Mouse (Mus musculus) limb, embryonic 14.5 days (tissue): ENCODE measurements around the gene Cep104. TPM values are rescaled to one million over a fixed set of nuclear protein-coding genes. Genes with fewer than 3 reads are reported as not detected.
A peak's percentile ranks its signal among the peaks of the same experiment; 100 is the strongest.

ENCODE experiments used
- ATAC-seq: fragments of 200-750 bp; cut with Nextera tagmentation; 2 replicates; pipeline ENCODE4 v1.8.0; 2017; ENCODE audit warnings: low read depth, moderate number of reproducible peaks, moderate TSS enrichment; ENCODE audit not compliant: low FRiP score
- DNase-seq: peaks from one replicate; pipeline ENCODE4 v3.0.0-alpha.2; 2015; ENCODE audit warnings: low spot score
- H3K27ac ChIP-seq: fragments of 300-500 bp; sonication (generic); replicated peaks from 2 replicates; pipeline ENCODE4 v1.5.1; 2014; ENCODE audit warnings: low read depth, mild to moderate bottlenecking, low read length, moderate library complexity, mixed read lengths
- H3K27me3 ChIP-seq: fragments of 300-500 bp; sonication (generic); 2 replicates; pipeline ENCODE4 v1.6.1; 2014; ENCODE audit warnings: low read length, mixed read lengths; ENCODE audit not compliant: control insufficient read depth, insufficient read depth
- H3K36me3 ChIP-seq: fragments of 300-500 bp; sonication (generic); 2 replicates; pipeline ENCODE4 v1.6.1; 2014; ENCODE audit warnings: mild to moderate bottlenecking, low read length, moderate library complexity, mixed read lengths; ENCODE audit not compliant: control insufficient read depth, insufficient read depth
- H3K4me1 ChIP-seq: fragments of 300-500 bp; sonication (generic); 2 replicates; pipeline ENCODE4 v1.6.1; 2014; ENCODE audit warnings: antibody characterized with exemption, low read length, mixed read lengths; ENCODE audit not compliant: control insufficient read depth, insufficient read depth
- H3K4me2 ChIP-seq: fragments of 300-500 bp; sonication (generic); replicated peaks from 2 replicates; pipeline ENCODE4 v1.6.1; 2014; ENCODE audit warnings: low read depth, mild to moderate bottlenecking, low read length, moderate library complexity; ENCODE audit not compliant: severe bottlenecking
- H3K4me3 ChIP-seq: fragments of 300-500 bp; sonication (generic); replicated peaks from 2 replicates; pipeline ENCODE4 v1.5.1; 2014; ENCODE audit warnings: low read length
- H3K9ac ChIP-seq: fragments of 300-500 bp; sonication (generic); 2 replicates; pipeline ENCODE4 v1.6.1; 2014; ENCODE audit warnings: mild to moderate bottlenecking, low read depth, low read length, moderate library complexity; ENCODE audit not compliant: severe bottlenecking
- H3K9me3 ChIP-seq: fragments of 300-500 bp; sonication (generic); 2 replicates; pipeline ENCODE4 v1.6.1; 2016; ENCODE audit warnings: low read length; ENCODE audit not compliant: control insufficient read depth
- POLR2A ChIP-seq: fragments of 200-500 bp; IDR thresholded peaks from 2 replicates; pipeline ENCODE4 v1.8.0; 2012; ENCODE audit warnings: inconsistent platforms, mild to moderate bottlenecking, moderate library complexity, borderline replicate concordance; ENCODE audit not compliant: insufficient read depth, insufficient read length; ENCODE audit errors: extremely low read depth
- WGBS: fragments of 180-500 bp; shearing (Covaris S2); extraction: QIAGEN DNeasy Blood & Tissue Kit; methylation state at CpG from one replicate; pipeline ENCODE4 v1.1.7; 2014; 5-methylcytosine and 5-hydroxymethylcytosine counted together
- polyA plus RNA-seq, 2 experiments: library from polyadenylated mRNA; depleted of rRNA in 1 of 2; stranded (reverse) in 1 of 2; unstranded in 1 of 2; fragments of >200 nt; fragmentation: Nextera tagmentation in 1 of 2; extraction: Ambion mirVana in 1 of 2; gene quantifications; 2 replicates each; pipeline versions ENCODE4 v1.2.1 to v1.2.3; 2012 to 2014

Gene Cep104
- polyA plus RNA-seq, 2 experiments: 13.3 to 13.9 TPM

- Histone ChIP-seq H3K27me3 (no peaks in the 10 kb centered on the region), H3K9ac (no peak overlapping the region), H3K9me3 (no peaks in the 10 kb centered on the region), H3K27ac (no peak overlapping the region), H3K4me2 (no peak overlapping the region), H3K36me3 (peaks cover 55% of the 10 kb centered on the region), H3K4me3 (no peak overlapping the region), H3K4me1 (no peaks in the 10 kb centered on the region)
- ATAC-seq (no peak), DNase-seq (no peak)
- TF ChIP-seq POLR2A: no peak
- 72% methylated on average over 2 of the region's 2 CpGs for WGBS
Measured at GRCm38 (mm10) chr4:153968063-153968462, 6.9 kb upstream of the Cep104 start.

GRCm38 (mm10) chr4:153975292-153975662 is 283 bp downstream of the Cep104 start:
- Histone ChIP-seq H3K9me3 (no peaks in the 10 kb centered on the region), H3K9ac (peak overlapping the region; percentile 84), H3K4me1 (peaks cover 8% of the 10 kb centered on the region), H3K4me3 (peak overlapping the region; percentile 97), H3K27me3 (no peaks in the 10 kb centered on the region), H3K4me2 (peak overlapping the region; percentile 90), H3K27ac (peak overlapping the region; percentile 55), H3K36me3 (peaks cover 27% of the 10 kb centered on the region)
- peak; percentile 60 for ATAC-seq
- no peak for DNase-seq
- no peak for TF ChIP-seq POLR2A
- 1% methylated on average over 32 of the region's 33 CpGs for WGBS

DNA sequence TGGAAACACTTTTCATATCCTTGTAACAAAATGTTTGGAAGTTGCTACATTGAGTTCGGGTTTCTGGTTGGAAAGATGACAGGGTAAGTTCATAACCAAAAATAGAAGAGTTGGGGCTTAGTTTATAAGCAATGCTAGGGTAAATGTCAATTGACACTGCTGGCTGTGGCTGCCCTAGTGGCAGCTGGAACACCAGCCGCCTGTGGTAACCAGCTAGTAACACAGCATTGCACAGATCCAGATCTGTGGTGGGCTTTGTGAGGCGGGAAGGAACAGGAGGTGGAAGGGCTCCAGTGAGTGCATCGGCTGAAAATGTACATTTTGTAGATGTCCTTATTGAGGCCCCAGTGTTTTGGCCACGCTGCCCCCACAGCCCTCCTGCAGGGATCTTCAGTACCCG is 774 bp downstream of the Cep104 start:
- TF ChIP-seq POLR2A: no peak
- peak overlapping the region; percentile 90 for H3K4me2 ChIP-seq
- H3K4me1 ChIP-seq: peaks cover 8% of the 10 kb centered on the region
- peak overlapping the region; percentile 84 for H3K9ac ChIP-seq
- H3K27ac ChIP-seq: no peak overlapping the region
- 36% methylated on average over 6 of the region's 6 CpGs for WGBS
- peak overlapping the region; percentile 97 for H3K4me3 ChIP-seq
- ATAC-seq (no peak), DNase-seq (no peak)
- no peaks in the 10 kb centered on the region for H3K27me3 ChIP-seq
- H3K9me3 ChIP-seq: no peaks in the 10 kb centered on the region
- H3K36me3 ChIP-seq: peaks cover 29% of the 10 kb centered on the region

- WGBS: 90% methylated on average over 10 of the region's 10 CpGs
- H3K36me3 ChIP-seq: peaks cover 49% of the 10 kb centered on the region
Measured at GRCm38 (mm10) chr4:153979243-153979642, 4.2 kb downstream of the Cep104 start.

GRCm38 (mm10) chr4:153980470-153980869 is 5.5 kb downstream of the Cep104 start:
- WGBS: 96% methylated on average over 11 of the region's 11 CpGs
- Histone ChIP-seq H3K4me2 (no peak overlapping the region), H3K4me3 (no peak overlapping the region), H3K27ac (no peak overlapping the region), H3K36me3 (peaks cover 61% of the 10 kb centered on the region), H3K9ac (no peak overlapping the region), H3K4me1 (peaks cover 8% of the 10 kb centered on the region), H3K9me3 (no peaks in the 10 kb centered on the region), H3K27me3 (no peaks in the 10 kb centered on the region)
- ATAC-seq (no peak), DNase-seq (no peak)
- no peak for TF ChIP-seq POLR2A

More at GRCm38 (mm10) chr4:153979243-153979642, 4.2 kb downstream of the Cep104 start:
- no peak for TF ChIP-seq POLR2A
- H3K27me3 ChIP-seq: no peaks in the 10 kb centered on the region
- H3K9ac ChIP-seq: no peak overlapping the region
- ATAC-seq: no peak
- H3K27ac ChIP-seq: no peak overlapping the region
- H3K9me3 ChIP-seq: no peaks in the 10 kb centered on the region
- DNase-seq: no peak
- no peak overlapping the region for H3K4me3 ChIP-seq
- H3K4me2 ChIP-seq: no peak overlapping the region
- H3K4me1 ChIP-seq: peaks cover 8% of the 10 kb centered on the region

DNA sequence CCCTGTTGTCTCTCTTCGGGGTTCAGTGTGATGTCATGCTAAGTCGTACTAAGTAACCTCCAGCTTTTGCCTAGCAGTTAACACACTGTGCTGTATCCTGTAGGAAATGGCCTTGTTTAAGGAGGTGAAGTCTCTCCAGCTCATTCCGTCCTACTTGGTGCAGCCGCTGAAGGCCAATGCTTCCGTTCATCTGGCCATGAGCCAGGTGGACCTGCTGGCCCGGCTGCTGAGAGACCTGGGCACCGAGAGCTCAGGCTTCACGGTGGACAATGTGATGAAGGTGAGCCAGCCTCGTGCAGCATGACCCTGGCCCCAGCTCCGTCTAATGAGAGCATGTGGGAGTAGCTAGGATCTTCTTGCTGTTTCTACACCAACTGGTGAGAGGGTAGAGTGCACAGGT is 17.7 kb downstream of the Cep104 start:
- H3K9me3 ChIP-seq: no peaks in the 10 kb centered on the region
- H3K4me2 ChIP-seq: no peak overlapping the region
- no peak overlapping the region for H3K4me3 ChIP-seq
- H3K4me1 ChIP-seq: no peaks in the 10 kb centered on the region
- DNase-seq (no peak), ATAC-seq (no peak)
- peaks cover 87% of the 10 kb centered on the region for H3K36me3 ChIP-seq
- H3K27ac ChIP-seq: no peak overlapping the region
- no peaks in the 10 kb centered on the region for H3K27me3 ChIP-seq
- 91% methylated on average over 10 of the region's 10 CpGs for WGBS
- H3K9ac ChIP-seq: no peak overlapping the region
- TF ChIP-seq POLR2A: no peak
